Mouse (Mus musculus): ENCODE results near the gene Pofut1.

Gene Pofut1

DNA sequence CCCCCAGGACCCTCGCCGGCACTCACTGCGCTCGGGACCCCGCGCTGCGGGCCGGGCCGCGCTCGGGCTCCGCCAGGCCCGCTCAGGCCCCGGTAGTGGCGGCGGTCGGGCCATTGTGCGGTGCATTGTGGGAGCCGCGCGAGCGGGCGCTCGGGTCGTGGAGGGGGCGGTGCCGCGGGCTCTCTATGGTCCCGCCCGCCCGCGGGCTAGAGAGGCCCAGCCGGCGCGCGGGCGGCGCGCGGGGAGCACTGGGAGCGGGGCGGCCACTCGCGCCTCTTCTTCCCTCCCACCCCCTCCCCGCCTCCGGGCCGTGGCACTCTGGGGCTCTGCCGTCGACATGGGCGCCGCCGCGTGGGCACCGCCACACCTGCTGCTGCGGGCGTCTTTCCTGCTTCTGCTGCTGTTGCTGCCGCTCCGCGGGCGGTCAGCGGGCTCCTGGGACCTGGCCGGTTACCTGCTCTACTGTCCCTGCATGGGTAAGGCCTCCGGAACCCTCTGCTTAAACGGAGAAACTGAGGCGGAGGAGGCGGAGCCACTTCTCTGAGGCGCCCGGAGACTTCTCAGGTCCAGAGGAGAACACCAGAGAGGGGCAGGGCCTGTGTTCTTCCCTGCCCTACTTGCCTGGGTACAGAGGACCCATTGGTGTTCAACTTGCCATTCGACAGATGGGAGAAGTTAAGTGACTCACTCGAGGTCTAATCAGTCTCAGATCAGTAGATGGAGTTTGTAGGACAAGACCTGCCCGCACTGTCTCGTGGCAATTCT, at the start of gene Pofut1, which contains the start of gene Plagl2:
Gene Pofut1 (plus strand): TSS at position 284 of the 765 bp plus-strand sequence.
Gene Plagl2 (minus strand): TSS at position 177 of the 765 bp plus-strand sequence.
- DNase-seq (ENCODE audit: low read depth, low spot score) = peak; percentile 82

- DNase-seq (ENCODE audit: low read depth, low spot score) = no peak
These were observed 47.1 kb upstream of the Pofut1 start for GRCm38 (mm10) chr2:153194255-153194654.

DNA sequence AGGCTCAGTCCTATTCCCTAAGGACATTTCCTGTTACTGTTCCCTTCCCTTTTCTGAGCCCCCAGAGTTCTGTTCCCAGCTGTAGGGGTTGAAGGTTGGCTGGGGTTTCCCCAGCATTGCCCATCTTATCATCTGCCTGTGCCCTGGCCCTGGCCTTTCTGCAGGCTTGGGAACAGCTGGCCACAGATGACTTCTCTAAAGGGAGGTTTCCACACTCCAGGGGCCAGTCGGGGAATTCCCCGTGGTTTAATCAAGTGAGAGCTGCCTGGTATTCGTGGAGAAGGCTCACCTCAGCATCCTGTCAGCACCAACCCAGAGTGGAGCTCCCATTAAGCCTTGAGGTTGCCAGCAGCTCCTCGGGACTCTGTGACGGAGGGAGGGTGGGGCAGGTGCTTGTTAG, 42.8 kb upstream of the Pofut1 start:
- DNase-seq (ENCODE audit: low read depth, low spot score) = no peak

- DNase-seq (ENCODE audit: low read depth, low spot score) = no peak
These were observed 42.2 kb upstream of the Pofut1 start for GRCm38 (mm10) chr2:153199114-153199513.

- no peak for DNase-seq (ENCODE audit: low read depth, low spot score)
These were observed 38.6 kb upstream of the Pofut1 start for GRCm38 (mm10) chr2:153202766-153203165.

GRCm38 (mm10) chr2:153208149-153208548, 33.2 kb upstream of the Pofut1 start:
- no peak for DNase-seq (ENCODE audit: low read depth, low spot score)

DNA sequence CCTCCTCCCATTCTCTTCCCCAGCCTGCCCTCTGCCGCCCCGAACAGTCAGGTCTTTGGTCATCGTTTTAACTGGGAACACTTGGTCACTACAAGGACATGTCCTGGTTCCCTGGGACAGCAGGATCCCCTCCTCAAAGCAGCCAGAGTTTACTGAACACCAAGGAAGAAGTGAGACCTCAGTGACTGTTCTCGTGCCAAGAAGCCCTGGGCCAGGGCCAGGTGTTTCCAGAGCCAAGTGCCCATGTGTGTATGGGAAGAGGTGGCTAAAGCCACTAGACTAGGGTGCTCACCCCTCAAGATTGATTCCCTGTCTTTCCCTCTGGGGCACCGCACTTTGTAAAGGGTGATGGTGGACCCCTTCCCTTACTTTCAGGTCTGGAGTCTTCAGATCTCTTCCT, 32.0 kb upstream of the Pofut1 start:
- no peak for DNase-seq (ENCODE audit: low read depth, low spot score)

- no peak for DNase-seq (ENCODE audit: low read depth, low spot score)
These were observed 29.9 kb upstream of the Pofut1 start for GRCm38 (mm10) chr2:153211451-153211850.

DNA sequence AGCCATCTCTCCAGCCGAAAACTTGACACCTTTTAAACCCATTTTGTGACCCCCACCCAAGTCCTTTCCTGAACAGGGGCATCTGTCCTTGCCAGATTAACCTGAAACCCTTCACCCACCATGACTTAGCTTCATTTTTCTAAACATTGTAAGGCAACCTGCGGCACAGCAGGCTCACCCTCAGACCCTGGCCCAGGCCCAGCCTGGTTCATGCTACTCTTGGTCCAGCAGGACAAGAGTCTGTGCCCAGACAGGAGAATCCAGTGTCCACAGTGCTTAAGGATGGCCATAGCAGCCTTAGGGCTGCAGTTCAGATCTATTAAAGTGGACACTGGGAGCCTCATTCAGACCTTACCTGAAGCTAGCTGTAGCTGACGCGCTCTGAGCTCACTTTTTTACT, 28.0 kb upstream of the Pofut1 start:
- no peak for DNase-seq (ENCODE audit: low read depth, low spot score)

DNA sequence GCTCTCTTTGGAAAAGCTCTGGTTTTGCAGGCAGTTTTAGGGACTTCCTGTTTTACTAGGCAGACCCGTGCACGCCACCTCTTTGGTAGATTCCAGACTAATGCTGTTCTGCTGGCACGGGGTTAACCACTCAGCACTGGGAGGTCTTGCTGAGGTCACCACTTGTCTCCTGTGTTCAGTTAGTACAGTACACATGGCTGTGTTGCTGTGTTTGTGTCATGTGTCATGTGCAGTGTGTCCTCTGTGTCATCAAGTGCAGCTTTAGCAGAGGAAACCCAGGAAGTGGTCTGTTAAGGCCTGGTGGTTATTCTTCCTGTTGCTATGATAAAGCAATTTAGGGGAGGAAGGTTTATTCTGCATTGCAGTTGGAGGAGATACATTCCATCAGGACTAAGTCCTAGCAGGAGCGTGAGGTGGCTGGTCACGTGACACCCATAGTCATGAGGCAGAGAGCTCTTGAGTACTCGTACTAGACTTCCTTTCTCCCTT, 26.5 kb upstream of the Pofut1 start:
- no peak for DNase-seq (ENCODE audit: low read depth, low spot score)

- DNase-seq (ENCODE audit: low read depth, low spot score) = no peak
These were observed 25.9 kb upstream of the Pofut1 start for GRCm38 (mm10) chr2:153215421-153215820.

DNA sequence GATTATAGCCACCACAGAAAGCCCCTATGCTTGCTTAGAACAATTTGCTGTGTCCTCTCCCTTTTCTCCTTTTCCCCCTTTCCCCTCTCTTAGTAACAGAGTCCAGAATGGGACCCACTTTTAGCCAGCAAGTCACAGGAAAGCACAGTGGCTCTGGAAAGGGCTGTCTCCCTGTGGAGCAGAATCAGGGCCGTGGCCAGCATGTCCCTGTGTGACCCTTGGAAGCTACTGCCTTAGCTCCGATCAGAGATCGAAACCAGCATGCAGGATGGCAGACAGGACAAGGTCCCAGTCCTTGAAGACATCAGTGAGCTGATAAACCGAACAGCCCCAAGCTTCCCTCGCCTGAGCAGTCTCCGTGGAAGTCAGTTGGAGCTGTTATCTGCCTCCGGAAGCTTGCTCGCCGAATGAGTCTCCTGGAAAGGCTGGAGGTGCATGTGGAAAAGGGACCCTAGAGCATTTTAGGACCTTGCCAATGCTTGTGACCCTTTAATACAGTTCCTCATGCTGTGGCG, 23.4 kb upstream of the Pofut1 start:
- no peak for DNase-seq (ENCODE audit: low read depth, low spot score)

GRCm38 (mm10) chr2:153218516-153218915, 22.8 kb upstream of the Pofut1 start:
- no peak for DNase-seq (ENCODE audit: low read depth, low spot score)

GRCm38 (mm10) chr2:153221620-153222019, 19.7 kb upstream of the Pofut1 start:
- no peak for DNase-seq (ENCODE audit: low read depth, low spot score)

GRCm38 (mm10) chr2:153222130-153222529, 19.2 kb upstream of the Pofut1 start:
- no peak for DNase-seq (ENCODE audit: low read depth, low spot score)

GRCm38 (mm10) chr2:153222566-153222965, 18.8 kb upstream of the Pofut1 start:
- DNase-seq (ENCODE audit: low read depth, low spot score) = no peak

DNA sequence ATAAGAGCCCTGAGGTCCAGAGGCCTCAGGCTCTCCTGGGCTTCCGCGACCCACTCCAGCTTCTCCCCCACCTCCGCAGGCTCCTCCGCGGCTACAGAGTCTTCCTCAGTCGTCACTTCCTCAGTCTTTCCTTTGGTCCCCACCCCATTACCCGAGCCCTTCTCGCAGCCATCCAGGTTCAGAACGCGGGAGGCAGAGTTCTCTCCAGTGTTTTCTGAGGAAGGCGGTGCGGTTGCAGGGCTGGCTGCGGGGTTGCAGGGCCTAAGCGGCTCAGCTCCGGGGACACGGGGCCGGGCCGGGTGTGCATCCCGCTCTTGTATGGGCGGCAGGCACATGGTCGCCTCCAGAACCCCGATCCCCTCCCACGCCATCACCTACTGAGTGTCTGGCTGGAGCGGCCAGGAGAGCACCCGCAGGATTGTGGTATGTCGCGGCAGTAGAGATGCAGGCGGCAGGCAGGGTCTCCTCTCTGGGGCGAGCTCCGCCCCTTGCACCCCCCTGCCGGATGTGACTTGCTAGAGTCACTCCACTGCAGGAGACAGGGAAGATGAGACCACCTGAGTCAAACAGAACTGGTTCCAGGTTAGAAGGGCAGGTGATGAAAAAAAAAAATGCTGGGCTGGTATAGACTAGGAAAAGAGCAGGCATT, 16.3 kb upstream of the Pofut1 start, which contains the start of gene Tspyl3:
Gene Tspyl3 (minus strand): TSS at position 496 of the 649 bp plus-strand sequence.
- DNase-seq (ENCODE audit: low read depth, low spot score) = peak; percentile 39

DNA sequence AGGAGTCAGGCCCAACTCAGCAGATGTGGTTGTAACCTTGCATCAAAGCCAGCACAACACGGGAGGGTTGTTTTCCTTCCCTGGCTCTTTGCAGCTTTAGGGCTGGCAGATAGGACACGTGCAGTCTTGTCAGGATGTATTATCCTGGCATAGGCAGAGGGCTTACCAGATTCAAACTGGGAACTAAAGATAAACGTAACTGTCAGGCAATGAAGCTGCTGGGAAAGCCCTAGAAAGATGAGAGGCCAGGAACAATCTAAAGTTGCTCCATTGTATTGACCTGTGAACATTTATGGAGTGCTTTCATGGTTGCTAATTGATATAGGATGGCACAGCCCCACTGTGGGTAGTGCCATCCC, 15.8 kb upstream of the Pofut1 start:
- DNase-seq (ENCODE audit: low read depth, low spot score) = no peak

DNA sequence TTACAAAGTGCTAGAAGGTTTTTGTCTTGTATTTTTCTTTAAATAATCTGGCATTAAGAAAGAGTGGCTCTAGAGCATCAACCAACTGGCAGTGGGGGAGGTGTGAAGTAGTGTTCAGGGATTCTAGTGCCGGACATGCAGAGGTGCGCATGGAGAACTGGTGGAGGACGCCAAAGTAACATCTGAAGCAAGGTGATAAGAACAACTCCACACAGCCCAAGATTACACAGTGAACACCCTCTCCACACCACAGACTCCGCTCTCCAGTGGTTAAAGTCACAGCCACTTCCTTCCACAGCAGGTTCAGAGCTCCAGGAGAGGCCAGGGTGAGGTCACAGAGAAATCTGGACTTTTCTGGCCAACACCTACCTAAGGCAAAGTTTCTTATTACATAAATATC, 13.4 kb upstream of the Pofut1 start:
- DNase-seq (ENCODE audit: low read depth, low spot score) = no peak

- DNase-seq (ENCODE audit: low read depth, low spot score) = no peak
These were observed 12.8 kb upstream of the Pofut1 start for GRCm38 (mm10) chr2:153228523-153228922.

DNA sequence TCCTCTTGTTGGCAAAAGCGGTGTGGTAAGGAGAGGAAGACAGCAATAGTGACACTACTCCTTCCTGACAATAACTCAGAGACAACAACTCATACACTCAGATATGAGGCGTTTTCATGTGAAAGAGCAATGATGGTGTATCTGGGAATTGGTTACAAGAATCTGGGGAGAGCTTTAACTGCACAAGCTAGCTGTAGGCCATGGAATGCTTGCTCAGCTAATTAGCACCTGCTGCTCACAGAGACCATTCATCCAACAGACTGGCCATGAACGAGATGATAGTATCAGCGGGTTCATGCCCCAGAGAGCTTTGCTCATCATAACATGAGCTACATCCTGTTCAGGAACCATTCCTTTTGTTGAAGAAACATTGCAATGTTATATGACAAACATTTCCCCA, 4.1 kb upstream of the Pofut1 start:
- DNase-seq (ENCODE audit: low read depth, low spot score) = no peak

- DNase-seq (ENCODE audit: low read depth, low spot score) = no peak
These were observed 3.4 kb upstream of the Pofut1 start for GRCm38 (mm10) chr2:153237891-153238290.

GRCm38 (mm10) chr2:153238406-153238805, 2.9 kb upstream of the Pofut1 start:
- DNase-seq (ENCODE audit: low read depth, low spot score) = no peak
